Mouse (Mus musculus): ENCODE measurements around the gene Bcs1l. TPM values are rescaled to one million over a fixed set of nuclear protein-coding genes. Genes with fewer than 3 reads are reported as not detected.

Gene Bcs1l
- total RNA-seq (2021) (10 to 100 TPM; 31.4 to 32.1 TPM), polyA plus RNA-seq (2012; rRNA removed) (13.2 and 16.7 TPM in 2 replicates)
- long read RNA-seq, transcript Bcs1l-203 (8 exons, 1,488 nt): major isoform, 17 of 31 reads
- long read RNA-seq, transcript Bcs1l-201 (8 exons, 1,890 nt): minor isoform, 5 of 31 reads
- long read RNA-seq, partial matches to known transcripts: 4 of 31 reads
- long read RNA-seq, other reads (novel, unspliced or antisense): 4 of 31 reads

DNA sequence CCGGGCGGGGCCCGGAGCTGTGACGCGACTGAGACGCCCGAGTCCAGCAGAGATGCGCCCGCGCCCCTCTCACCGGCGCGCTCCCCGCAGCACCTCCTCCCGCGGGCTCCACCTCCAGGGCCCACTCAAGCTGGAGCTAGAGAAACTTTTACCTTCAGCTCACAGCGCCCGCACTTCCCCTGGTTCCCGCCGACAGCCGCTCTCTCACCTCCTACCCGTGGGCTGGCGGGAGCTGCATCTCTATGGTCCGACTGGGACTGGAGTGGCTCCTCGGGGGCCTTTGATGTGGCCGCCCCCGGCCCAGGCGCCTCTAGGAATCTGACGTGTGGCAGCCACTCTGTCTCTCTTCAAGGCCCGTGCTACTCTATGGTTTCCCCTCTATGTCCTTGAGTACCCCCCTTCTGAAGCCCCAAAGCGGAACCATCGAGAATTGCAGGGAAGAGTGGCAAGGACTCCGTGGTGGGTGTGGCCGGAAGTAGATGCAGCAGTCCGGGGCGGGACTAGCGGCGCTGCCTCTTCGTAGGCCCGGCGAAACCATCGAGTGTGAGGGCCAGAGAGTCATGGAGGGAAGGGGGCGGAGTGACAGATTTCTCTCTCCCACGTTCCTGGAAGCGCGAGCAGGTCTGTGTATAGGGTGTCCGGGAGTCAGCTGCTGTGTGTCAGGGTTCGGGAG lies at the start of gene Bcs1l, which contains the start of gene Zfp142:
Gene Bcs1l (plus strand): TSS at position 517 of the 673 bp plus-strand sequence.
Gene Zfp142 (minus strand): TSS at position 474 of the 673 bp plus-strand sequence.
- DNase-seq: peak; percentile 99

DNA sequence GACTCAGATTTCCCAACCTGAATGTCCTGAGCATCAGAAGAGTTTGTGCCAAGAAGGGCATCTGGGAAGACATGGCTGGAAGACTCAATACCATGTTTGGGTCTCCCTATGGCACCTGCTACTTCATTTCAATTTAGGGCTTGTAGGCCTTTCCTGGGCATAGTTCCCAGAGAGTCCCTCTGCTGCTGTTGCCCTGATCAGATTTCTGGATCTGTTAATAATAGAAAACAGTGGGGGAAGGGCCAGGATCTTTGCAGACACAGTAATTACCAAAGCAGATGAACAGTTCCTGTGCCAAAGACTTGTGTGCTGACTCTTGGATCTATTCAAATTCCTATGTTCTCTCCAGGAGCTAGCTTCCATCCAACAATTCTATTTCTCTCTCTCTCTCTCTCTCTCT lies 49.4 kb upstream of the Bcs1l start:
- no peak for DNase-seq

DNA sequence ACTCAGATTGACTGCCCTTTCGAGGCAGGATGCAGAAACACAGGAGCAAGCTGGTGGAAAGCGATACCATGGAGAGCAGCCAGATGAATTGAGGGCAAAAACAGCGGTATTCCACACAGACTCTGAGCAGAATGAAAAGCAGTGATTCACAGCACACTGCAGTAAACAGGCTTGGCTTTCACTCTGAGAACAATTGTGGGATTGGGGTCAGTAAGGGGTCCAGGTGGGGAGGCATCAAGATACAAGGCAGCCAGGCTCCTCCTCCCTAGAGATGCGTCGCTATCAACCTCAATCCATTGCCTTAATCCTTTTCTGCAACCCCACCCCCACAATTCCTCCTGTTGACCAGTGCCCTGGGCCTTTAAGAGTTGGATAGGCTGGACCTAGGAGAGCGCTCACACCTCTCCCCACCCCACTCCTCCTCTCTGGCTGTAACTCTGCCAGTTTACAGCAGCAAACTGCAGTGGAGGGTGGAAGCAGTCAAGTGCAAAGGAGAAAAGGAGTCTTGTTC lies 45.6 kb upstream of the Bcs1l start, which contains the start of gene Plcd4:
Gene Plcd4 (plus strand): TSS at position 438 of the 511 bp plus-strand sequence.
- DNase-seq: peak; percentile 25

DNA sequence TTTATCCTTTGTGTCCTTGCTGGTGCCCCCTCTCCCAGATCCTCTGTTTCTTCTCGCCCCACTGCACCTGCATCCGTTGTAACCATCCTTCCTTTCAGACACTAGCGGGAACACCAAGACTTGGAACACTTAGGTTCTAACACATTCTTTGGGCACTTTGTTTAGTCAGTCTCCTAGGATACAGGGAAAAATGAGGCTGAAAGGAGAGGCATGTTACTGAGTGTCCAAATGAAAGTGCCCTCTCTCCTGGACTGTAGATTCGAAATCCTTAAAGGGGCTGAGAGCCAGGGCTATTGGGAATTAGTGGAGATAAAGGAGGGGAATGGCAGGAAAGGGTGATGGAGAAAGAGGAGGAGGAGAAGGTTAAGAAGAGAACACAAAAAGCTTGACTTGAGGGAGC lies 43.9 kb upstream of the Bcs1l start, which contains the start of gene Usp37:
Gene Usp37 (minus strand): TSS at position 101 of the 400 bp plus-strand sequence.
- DNase-seq: no peak

DNA sequence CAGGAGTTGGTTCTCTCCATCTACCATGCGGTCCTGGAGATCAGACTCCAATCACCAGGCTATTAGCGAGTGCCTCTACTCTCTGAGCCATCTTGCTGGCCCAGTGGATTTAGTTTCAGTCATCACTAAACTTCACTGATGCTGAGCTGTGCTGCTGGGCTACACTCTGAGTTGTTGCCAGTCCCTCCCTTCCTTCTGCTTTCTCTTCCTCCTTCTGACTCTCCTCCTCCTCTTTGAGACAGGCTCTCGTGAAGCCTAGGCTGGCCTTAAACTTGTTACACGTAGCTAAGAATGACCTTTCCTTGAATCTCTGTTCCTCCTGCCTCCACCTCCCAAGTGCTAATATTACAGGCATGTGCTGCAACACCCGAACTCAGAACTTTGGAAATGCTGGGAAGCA lies 29.0 kb upstream of the Bcs1l start:
- no peak for DNase-seq

DNA sequence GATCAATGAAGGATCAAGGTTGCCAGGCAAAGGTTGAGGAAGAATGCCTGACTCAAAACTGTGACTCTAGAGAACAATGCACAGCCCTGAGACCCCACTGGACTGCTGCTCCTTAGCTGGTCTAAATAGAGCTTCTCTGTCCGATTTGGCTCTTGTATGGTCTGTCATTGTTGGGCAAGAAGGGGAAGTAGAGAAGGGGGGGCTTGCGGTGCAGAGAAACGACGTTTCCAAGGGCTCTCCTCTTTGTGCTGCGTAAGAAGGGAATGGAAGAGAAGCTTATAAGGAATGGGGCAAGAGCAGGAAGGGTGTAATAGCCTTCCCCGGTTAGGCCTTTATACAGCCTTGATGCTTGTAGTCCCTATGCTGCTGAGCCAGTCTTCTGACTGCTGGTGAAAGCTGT lies 22.3 kb upstream of the Bcs1l start:
- DNase-seq: no peak

DNA sequence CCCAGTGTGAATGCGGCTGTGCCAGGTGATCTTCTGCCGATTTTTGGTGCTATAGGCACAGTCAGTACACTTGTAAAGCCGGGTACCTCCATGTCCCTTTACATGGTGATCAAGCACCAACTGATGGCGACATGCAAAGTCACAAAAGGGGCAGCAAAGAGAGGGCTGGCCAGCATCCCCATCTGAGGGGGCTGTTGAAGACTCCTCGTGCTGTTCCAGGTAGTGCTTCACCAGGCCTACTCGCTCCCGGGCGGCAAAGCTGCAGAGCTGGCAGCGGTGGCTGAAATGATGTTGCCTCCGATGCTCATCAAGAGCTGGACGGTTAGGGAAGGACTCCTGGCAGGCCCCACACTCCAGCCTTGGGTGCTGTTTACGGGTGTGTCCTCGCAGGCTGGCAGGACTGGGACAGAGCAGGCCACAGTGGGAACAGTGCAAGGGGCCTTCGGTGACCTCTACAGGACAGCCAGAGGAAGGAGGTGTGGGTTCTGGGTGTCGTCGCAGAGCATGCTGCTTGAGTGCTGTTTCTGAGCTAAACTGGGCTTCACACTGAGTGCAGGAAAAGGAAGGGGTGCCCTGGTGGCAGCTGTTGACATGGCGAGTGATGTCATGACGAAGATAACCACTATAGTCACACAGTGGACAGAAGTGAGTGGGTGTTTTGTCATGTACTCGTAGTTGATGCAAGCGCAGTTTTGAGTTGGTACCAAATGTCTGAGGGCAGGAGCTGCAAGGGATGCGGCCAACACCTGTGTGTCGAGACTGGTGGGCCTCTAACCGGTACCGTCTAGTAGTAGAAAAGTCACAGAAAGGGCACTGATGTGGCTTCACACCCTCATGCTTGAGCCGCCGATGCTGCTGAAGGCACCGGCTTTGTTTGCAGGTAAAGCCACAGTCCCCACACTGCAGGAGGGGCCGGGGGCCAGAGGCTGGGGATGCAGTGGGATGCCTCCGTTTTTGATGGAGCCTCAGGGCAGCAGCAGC lies 18.1 kb upstream of the Bcs1l start:
- DNase-seq: no peak

DNA sequence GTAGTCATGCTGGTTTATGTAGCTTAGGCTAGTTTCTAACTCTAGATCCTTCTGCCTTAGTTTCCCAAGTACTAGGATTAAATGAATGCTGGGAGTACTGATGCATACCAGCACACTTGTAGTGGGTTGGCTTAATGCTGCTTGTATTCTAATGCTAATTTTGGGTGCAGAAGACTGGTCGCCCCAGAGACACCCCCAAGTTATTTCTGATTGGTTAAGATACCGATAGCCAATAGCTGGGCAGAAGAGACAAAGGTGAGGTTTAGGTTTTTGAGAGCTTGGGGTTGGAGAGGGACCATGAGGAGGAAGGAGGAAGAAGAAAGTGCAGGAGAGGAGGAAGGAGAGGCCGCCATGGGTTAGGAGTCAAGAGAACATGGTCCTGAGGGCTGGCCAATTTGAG lies 5.5 kb upstream of the Bcs1l start:
- no peak for DNase-seq

DNA sequence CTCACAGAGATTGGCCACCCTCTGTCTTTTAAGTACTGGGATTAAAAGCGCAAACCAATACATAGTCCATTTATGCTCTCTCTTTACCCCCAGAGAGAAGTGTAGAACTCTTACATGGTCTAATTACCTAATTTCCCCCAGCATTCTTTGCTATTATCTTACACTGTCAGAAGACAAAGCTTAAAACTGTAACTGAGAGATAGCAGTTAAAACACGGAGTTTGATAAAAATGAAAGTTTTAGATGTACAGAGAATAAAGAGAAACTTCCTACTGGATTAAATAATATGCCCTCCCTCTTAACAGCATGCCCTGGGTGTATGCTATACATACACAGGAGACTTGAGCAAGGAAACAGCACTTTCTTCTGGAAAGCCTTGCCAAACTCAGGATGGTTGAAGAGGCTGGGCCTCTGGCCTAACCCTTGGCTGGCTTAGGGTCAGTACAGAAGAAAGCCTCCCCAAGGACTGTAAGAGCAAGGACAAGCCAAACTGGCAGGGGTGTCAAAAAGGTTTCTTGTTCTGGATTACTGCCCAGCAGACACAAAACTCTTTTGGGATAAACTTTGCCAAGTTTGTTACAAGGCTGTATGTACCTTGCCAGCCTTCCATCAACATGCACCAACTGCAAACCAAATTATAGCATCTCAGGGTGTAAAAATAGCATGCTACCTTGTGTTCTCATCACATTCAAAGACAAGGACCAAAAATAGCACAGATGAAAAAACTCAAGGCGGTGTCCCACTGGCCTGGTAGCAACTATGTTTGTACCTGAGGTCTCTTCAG lies 3.3 kb upstream of the Bcs1l start:
- peak; percentile 36 for DNase-seq

DNA sequence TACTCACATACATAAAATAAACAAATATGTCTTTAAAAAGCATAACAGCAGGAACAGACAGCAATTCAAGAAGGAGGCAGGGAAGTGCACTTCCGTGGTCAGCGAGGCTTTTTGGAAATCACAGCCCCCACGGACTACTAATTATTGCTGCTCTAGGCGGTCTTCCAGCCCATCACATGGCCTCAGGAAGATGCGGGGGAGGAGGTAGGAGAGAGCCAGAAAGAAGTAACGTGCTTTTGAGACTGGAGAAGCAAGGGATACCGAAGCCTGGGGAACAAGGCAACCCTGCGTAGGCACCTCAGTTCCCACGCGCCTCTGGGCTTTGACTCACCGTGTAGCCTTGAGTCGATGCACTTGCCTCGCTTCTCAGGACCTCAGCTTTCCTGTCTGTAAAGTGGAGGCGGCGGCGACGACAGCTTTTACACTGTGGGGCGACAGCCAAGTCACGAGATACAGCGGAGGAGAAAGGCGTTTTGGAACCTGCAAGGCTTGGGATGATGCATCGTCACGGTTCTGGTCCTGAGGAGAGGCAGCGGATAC lies 786 bp upstream of the Bcs1l start:
- no peak for DNase-seq

DNA sequence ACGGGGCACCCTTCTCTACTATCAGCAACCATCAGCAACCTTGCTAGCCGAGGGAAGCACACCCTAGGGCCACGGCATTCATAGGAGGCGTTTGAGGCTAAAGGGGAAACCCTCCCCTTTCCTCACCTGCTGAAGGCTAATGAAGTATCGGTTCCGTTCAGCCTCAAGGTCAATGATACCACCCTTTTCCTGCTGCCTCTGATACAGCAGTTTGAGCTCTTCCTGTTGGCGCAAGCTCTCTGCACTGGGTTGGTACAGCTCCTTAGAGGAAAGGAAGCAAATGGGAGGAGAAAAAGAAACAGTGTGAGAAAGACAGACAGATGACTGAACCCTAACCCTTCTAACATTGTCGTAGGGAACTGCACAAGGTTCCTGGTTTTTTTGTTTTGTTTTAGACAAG lies 6.3 kb downstream of the Bcs1l start:
- DNase-seq: no peak

DNA sequence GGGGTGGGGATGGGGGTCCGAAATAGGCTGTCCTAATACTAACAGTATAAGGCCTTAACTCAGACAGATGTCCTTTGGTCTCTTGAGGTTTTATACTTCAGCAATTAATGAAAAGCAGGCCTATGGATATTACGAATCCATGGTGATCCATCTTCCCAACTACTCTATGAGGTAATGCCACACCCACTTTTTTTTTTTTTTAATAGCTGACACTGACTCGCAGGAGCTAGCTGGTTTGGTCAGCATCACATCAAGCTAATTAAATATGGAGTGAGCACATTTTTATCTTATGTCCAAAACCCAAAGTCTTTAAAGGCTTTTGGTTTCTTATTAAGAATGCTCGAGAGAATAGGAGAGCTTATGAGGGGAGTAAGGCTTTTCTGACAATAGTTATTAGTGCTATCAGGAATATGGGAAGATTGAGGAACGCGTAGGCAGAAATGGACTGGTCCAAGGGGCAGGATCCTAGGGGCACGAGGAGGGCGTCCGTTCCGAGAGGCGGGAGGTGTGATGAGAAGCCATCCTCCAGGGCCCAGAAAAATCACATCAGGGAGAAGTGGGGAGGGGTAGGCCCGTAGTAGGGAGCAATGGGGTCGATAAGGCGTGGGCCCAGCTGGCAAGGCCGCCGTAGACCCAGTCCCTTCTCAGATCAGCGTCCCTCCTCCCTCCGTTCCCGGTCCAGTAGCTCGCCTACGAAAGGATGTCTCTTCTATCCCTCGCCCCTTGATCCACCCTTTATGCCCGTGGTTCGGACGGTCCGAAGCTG lies 12.6 kb downstream of the Bcs1l start:
- no peak for DNase-seq

DNA sequence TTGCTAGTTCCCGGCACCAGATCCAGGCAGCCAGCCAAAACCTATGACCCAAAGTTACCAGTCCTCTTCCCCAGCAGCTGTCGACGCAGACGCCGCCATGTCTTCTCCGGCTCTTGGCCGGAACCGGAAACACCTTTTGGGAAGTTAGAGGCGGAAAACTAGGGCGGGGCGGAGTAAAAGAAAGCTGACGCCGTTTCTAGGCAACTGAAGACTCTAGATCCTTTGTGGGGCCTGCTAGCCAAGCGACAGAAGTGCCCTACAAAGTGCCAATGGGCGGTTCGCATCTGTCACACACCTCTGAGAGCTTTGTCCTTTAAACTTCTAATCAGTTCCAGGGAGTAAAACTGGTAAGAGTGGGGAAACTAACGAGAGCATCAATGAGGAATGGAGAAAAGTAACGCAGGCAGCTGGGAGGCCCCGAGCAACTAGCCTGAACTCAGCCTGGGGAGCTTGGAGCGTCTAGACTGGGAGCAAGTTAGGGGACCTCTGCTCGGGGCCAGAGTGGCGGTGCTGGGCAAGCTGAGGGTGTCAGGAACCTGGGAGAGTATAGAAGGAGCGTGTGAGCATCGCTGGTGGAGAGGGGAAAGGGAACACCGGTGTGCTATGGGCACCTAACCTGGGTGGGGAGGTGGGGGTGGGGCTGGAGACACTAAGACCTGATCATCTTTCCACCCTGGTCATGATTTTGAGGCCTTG lies 13.3 kb downstream of the Bcs1l start, which contains the start of the genes Rnf25 and Stk36:
Gene Rnf25 (minus strand): TSS at position 131 of the 696 bp plus-strand sequence.
Gene Stk36 (plus strand): TSS at position 179 of the 696 bp plus-strand sequence.
- DNase-seq: peak; percentile 91

DNA sequence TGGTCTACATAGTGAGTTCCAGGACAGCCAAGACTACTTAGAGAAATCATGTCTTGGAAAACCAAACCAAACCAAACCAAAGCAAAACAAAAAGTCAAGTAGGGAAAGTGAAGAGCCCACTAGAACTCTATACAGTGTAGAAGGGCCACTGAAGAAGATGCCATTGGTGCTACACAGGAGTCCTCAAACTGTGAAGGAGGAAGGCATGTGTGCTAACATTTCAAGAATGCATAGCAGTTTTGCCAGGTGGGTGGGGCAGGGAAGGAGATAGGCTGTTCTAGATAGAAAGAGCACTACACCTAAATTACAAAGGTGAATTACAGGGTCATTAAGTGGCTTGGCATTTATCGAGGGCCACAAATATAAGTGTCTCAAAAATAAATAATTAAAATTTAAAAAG lies 36.1 kb downstream of the Bcs1l start:
- DNase-seq: no peak

DNA sequence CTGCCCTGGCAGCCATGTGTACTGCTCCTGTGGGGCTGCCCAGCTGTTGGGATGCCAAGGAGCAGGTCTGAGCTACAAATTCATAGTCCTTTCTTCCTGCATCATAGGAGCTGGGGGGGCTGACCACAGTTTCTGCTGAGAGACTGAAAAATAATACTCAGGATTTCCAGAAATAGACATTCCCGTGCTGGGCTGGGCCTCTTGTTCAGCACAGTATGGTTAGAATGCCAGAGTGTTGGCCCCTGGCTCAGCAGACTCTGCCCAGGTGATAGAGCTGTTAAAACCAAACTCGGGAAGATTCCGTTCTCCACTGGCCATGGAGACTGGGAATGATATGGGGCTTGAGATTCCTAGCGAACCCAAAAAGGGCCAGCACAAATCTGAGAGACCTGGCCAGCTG lies 38.0 kb downstream of the Bcs1l start:
- no peak for DNase-seq

DNA sequence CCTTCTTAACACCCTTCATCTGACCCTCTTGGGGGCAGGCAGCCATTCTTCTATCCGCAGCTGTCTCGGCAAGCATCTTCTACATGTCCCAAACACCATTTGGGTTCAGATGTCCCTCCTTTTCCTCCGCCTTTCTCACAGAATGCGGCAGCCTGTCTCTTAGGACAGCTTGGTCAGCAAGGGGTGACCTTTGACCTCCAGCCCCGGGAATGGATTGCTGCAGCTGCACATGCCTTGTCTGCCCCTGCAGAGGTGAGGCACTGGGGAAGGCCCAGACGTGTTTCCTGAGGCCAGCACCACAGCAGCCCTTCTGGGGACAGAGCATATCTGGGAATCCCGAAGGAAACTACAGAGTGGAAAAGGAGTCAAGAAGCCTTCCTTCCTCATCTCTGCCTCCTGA lies 39.9 kb downstream of the Bcs1l start:
- no peak for DNase-seq

DNA sequence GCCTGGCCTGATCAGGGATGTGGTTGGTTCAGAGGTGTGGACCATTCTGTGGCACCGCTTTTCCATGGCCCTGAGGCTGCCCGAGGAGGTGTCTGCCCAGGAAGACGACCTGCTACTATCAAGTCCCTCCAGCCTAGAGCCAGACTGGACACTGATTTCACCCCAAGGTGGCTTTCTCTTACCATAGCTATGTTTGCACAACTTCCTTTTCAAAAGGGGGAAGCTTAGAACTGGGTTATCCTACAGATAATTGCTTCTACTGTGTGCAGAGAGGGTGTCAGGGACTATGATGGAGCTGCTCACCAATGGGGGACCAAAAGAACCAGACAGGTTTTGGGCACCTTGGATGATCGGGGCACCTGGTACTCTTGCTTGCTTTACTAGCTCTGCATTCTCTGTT lies 44.6 kb downstream of the Bcs1l start:
- no peak for DNase-seq
